Mouse (Mus musculus): ENCODE results near the gene Vamp1. TPM values are rescaled to one million over a fixed set of nuclear protein-coding genes. Genes with fewer than 3 reads are reported as not detected.
A peak's percentile ranks its signal among the peaks of the same experiment; 100 is the strongest.
"Not testable (repeated sequence)": the region's sequence is repeated elsewhere in the genome, so short reads cannot be mapped to it uniquely, and the experiment has no call there.

Vamp1 gene
- polyA plus RNA-seq, 1 experiment from 2014 or later = 75.3 TPM

DNA sequence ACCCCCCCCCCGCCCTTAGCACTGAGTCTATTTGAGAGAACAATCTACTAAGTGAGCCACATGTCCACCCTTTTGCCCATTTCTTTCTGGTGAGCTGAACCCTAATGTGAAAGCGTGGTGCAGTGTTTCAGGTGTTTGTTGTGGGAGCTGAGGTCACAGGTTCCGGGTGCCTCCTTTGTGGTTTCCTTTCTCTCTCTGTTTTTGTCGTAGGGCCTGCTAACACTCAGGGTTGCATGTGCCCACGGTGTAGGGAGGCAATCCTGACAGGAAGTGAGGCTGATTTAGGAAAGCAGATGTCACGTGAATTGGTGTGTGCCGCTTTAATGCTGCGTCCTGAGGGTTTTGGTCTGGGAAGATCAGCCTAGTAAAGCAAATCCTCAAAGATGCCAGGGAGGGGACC lies 26.2 kb downstream of the Vamp1 start:
- DNase-seq (ENCODE audit: low spot score) = peak; percentile 85

- peak; percentile 74 for DNase-seq (ENCODE audit: low spot score)
Observed at GRCm38 (mm10) chr6:125244551-125244950, 29.2 kb downstream of the Vamp1 start.

GRCm38 (mm10) chr6:125252285-125252684 lies 36.9 kb downstream of the Vamp1 start:
- no peak for DNase-seq (ENCODE audit: low spot score)

DNA sequence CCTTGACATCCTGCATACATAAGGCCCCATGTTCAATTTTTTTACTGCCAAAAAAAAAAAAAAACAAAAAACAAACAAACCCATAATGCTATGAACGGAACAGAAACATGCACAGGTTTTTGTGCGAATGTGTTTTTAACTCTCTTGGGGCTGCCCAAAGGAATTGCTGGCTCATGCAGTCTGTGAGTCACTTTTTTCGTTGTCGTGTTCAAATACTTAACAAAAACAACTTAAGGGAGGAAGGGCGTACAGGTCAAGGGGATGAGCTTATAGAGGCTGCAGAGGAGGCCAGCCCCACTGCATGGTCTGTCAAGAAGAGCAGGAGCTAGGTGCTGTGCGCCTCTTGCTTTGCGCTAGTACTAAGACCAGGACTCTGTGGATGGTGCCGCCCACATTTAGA lies 37.4 kb downstream of the Vamp1 start:
- DNase-seq (ENCODE audit: low spot score) = no peak

DNA sequence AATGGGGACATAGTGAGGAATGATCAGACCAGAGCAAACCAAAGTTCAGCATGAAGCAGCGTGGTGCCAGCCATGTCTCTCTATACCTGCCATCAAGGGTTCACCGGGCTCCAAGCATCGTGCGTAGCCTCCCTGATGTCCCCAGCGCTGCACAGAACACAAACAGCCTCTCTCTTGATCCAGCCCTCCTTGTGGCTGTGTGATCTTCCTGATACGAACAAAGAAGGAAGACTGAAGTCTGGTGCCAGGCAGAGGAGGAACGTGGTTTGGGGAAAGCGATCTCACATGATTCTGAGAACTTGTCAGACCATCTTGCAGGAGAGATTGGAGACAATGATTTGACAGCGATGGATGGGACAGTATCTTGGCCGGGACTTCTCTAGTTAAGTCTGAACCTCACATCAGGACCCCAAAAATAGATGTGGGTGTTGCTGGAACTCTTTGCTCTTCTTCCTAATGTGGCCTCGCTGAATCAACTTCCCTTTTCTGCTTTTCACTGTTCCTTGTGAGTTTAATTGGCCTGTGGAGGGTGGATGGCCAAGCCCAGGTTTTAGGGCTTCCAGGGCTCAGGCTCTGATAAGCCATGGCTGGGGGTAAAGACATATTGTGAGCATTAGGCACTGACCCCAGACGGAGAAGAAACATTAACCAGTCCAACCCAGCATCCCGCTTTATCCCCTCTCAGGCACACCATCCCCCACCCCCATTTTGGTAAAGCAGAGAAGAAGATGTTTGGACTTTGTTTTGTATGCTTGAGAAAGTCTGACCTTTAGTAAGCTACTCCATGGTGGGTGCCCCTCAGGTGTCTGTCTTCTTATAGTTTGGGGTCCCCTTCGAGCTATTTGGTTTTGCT lies 38.7 kb downstream of the Vamp1 start:
- no peak for DNase-seq (ENCODE audit: low spot score)

- DNase-seq (ENCODE audit: low spot score) = no peak
Observed at GRCm38 (mm10) chr6:125255516-125256044, 40.2 kb downstream of the Vamp1 start.

DNA sequence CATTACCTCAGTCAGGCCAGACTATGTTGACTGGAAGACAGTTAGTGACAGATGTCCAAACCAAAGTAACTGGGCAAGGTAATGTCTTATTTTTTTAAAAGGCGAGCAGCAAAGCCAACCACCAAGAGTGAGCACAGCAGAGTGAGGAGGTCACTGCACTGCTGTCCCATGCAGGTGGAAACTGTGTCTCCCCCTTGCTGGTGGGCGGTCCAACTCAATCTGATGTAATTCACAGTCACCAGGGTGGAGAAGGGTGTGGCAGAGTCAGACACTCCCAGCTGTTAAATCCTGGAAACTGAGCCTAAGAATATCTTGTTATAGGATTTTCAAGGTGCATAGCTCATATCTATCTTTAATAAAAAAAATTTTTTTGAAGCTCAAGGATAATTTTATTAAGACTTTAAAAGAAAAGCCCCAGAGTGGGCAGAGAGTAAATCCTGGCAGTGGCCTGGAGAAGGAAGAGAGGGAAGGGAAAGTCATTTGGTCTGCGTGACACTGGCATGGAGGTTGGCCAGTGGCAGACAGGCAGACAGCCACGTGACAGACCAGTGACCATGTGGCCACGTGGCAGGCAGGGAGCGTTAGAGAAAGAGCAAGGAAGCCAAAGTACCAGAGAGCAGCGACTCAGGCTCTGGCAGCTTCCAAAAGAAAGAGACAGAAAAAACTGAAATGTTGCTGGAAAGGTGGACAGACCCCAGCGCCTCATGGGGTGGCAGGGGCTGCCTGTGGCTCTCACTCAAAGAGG lies 41.0 kb downstream of the Vamp1 start:
- no peak for DNase-seq (ENCODE audit: low spot score)

DNA sequence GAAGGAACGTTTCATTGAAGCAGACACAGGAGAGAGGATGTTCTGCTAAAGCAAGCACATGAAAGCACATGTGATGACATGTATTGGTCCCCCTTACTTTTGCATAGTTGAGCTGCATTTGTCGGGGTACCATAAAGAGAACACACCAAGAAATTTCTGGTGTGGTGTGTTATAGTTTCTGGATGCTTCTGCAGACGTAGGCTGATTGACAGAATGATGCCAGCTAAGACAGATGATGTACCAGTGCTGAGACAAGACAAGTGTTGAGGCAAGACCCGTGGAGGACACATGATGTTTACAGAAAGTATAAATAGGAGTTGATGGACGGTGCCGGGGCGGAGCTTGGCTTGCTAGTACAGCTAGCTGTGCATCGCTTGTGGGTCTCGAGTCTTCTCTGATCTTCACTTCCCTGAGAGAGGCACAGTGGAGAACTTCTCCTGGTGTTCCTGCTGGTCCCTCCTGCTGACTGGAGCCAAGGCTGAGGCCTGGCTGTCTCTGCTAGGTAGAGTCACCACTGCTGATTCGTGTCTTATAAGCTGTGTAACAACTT lies 44.7 kb downstream of the Vamp1 start:
- no peak for DNase-seq (ENCODE audit: low spot score)

DNA sequence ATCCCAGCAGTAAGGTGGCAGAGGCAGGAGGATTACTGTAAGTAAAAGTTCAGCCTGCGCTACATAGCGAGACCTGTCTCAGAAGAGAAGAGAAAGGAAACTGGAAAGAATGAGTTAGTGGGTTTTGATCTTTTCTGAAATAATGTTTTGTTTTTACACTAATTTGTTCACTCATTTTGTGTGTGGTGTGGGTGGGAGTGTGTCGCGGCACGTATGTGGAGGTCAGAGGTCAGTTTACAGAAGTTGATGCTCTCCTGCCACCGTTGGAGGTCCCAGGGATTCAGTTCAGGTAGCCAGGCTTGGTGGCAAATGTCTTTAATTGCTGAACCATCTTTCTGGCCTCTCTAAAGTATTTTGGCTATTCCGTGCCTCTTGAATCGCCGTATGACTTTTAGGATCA lies 48.9 kb downstream of the Vamp1 start:
- DNase-seq (ENCODE audit: low spot score) = no peak

DNA sequence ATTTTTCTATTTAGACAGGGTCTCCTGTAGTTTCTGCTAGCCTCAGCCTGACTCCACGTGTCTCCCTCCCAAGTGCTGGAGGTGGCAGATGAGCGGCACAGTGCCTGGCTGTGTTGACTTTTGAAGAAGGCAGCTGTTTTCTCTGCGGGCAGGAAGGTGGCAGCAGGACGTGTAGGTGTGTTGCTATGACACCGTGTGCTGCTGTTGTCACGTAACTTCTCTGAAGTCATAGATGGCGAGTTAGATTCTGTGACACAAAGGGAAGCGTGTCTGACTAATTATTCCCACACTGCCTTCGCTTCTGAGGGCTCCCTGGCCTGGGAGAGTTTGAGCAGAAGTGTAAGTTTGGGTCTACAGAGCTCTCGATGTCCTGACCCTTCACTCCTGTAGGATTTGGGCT lies 49.9 kb downstream of the Vamp1 start:
- DNase-seq (ENCODE audit: low spot score) = peak; percentile 92

GRCm38 (mm10) chr6:125266091-125266490 lies 50.7 kb downstream of the Vamp1 start:
- no peak for DNase-seq (ENCODE audit: low spot score)

- DNase-seq (ENCODE audit: low spot score) = not testable (repeated sequence)
Observed at GRCm38 (mm10) chr6:125266600-125266999, 51.2 kb downstream of the Vamp1 start.

GRCm38 (mm10) chr6:125267469-125267868 lies 52.1 kb downstream of the Vamp1 start:
- DNase-seq (ENCODE audit: low spot score) = no peak

DNA sequence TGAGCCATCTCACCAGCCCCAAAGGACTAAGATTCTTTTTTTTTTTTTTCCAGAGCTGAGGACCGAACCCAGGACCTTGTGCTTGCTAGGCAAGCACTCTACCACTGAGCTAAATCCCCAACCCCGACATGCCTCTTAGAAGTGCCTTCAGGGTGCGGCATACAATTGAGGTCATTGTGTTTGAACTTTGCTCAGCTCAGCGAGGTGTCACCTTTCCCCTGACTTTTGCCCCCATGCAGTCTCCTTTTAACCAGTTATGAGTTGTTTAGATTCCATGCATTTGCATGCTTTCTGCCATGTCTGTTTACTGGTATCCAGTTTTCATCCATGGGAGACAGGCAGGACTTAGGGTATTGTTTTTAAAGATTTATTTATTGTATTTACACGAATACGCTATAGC lies 53.4 kb downstream of the Vamp1 start:
- DNase-seq (ENCODE audit: low spot score) = no peak

DNA sequence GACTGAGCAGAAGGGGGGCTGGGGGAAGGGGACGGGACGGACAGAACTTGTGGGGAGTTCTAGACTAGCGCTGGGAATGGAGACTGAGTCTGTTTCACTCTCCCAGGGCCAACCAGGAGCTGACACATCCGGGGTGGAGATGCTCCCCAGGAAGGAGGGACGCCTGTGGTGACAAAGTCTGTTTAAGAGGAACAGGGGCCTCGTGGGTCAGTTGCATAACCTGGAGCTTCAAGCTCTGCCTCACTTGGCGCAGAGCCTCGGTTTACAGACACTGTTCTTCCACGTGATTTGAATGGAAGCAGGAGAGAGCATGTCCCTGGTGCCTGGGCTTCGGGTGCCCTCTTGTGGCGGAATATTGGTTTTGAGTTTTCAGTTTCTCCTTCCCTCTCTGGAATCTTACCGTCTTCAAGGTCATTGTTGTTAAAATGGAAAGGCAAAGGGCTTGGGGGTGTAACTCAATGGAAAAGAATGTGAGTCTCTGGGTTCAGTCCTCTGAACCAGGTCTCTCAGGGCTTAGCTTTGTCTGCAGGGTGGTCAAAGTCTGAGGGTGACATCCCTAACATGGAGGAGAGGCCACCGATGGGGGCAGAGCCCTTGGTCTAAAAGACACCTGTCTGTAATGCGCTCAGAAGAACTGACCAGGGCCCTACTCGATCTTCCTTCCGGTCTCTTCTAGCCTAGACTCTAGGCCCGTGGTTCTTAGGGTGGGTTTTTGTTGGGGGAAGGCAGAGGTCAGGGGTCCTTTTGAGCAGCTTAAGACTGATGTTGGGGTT lies 56.3 kb downstream of the Vamp1 start:
- peak; percentile 85 for DNase-seq (ENCODE audit: low spot score)

GRCm38 (mm10) chr6:125272228-125272785 lies 57.0 kb downstream of the Vamp1 start:
- DNase-seq (ENCODE audit: low spot score) = no peak

DNA sequence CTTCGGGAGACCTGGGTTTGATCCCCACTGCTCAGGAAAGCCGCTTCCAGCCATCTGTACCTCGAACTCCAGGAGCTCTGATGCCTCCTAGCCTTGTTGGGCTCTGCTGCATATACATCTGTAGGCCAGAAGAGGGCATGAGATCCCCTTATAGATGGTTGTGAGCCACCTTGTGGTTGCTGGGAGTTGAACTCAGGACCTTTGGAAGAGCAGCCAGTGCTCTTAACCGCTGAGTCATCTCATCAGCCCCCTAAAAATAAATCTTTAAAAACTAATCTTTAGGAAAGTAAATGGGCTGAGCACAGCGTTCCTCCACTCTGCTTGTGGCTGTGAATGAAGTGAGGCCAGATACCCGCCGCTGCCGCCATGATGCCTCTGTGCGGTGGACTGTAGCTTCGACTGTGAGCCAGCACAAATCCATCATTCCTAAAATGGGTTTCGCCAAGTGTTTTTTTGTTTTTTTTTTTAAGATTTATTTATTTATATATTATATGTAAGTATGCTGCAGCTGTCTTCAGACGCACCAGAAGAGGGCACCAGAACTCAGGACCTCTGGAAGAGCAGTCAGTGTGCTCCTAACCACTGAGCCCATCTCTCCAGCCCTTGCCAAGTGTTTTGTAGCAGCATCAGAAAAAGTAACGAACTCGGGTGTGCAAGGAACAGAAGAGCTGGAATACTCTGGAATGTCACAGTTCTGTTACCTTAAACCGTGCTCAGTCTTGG lies 59.7 kb downstream of the Vamp1 start:
- peak; percentile 61 for DNase-seq (ENCODE audit: low spot score)

GRCm38 (mm10) chr6:125279729-125280128 lies 64.4 kb downstream of the Vamp1 start:
- no peak for DNase-seq (ENCODE audit: low spot score)

DNA sequence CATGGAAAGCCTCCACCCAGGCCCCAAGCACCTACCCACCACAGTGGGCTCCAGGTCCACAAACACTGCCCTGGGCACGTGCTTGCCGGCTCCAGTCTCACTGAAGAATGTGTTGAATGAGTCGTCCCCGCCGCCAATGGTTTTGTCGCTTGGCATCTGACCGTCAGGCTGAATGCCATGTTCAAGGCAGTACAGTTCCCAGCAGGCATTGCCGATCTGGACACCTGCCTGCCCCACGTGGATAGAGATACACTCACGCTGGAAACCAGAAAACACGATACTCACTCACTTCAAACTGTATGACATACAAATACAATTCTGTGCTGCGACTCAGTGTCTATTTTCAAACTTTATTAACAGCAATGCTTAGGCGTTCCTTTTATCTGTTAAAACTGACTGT lies 67.4 kb downstream of the Vamp1 start:
- not testable (repeated sequence) for DNase-seq (ENCODE audit: low spot score)

DNA sequence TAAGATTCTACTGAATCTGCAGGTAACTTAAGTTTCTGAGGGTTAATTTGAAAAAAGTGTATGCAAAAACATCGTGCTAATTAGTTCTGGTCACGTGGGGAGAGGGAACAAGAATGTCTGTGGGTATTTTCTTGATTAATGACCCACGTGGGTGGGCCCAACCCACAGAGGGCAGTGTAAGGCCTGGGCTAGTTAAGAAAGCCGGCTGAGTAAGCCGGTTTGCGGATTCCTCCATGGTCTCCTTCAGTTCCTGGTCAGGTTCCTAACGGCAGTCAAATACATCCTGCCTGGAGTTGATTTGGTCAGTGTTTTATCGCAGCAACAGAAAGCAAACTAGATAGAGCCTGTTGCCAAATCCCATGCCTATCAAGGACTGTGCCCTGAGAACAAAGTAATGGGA lies 68.9 kb downstream of the Vamp1 start:
- no peak for DNase-seq (ENCODE audit: low spot score)
